Mouse (Mus musculus): ENCODE results near the gene Atp6v1c2.

GRCm38 (mm10) chr12:17310852-17311839 is 18.0 kb downstream of the Atp6v1c2 start:
- TF ChIP-seq CTCF (IDR thresholded peaks at IDR 0.05; ENCODE audit: borderline replicate concordance, control insufficient read depth, extremely low read depth, insufficient read depth, low read length, poor library complexity) (no peak), POLR2A (IDR thresholded peaks at IDR 0.05; ENCODE audit: control insufficient read depth, extremely low read depth, insufficient read depth, low read length, poor library complexity) (no peak)
